Mouse (Mus musculus) lung, embryonic 15.5 days (tissue): ENCODE measurements around the gene Olfr1406. TPM values are rescaled to one million over a fixed set of nuclear protein-coding genes. Genes with fewer than 3 reads are reported as not detected.
"Not testable (repeated sequence)": the region's sequence is repeated elsewhere in the genome, so short reads cannot be mapped to it uniquely, and the experiment has no call there.

Experiments used
- ATAC-seq: fragments of 200-750 bp; cut with Nextera tagmentation; 2 replicates; pipeline ENCODE4 v1.8.0; 2017; ENCODE audit warnings: moderate number of reproducible peaks, borderline replicate concordance; ENCODE audit not compliant: low FRiP score, low TSS enrichment; ENCODE audit errors: extremely low read depth
- H3K27ac ChIP-seq: fragments of 300-500 bp; sonication (generic); 2 replicates; pipeline ENCODE4 v1.5.1; 2015; ENCODE audit warnings: moderate library complexity, mild to moderate bottlenecking, inconsistent platforms
- H3K27me3 ChIP-seq: fragments of 300-500 bp; sonication (generic); 2 replicates; pipeline ENCODE4 v1.6.1; 2015; ENCODE audit warnings: inconsistent platforms
- H3K36me3 ChIP-seq: fragments of 300-500 bp; sonication (generic); 2 replicates; pipeline ENCODE4 v1.6.1; 2015; ENCODE audit warnings: inconsistent platforms
- H3K4me1 ChIP-seq: fragments of 300-500 bp; sonication (generic); 2 replicates; pipeline ENCODE4 v1.6.1; 2015; ENCODE audit warnings: inconsistent platforms
- H3K4me2 ChIP-seq: fragments of 300-500 bp; sonication (generic); 2 replicates; pipeline ENCODE4 v1.6.1; 2015; ENCODE audit warnings: inconsistent platforms, mild to moderate bottlenecking, moderate library complexity
- H3K4me3 ChIP-seq: fragments of 300-500 bp; sonication (generic); 2 replicates; pipeline ENCODE4 v1.5.1; 2015; ENCODE audit warnings: mild to moderate bottlenecking, inconsistent platforms
- H3K9ac ChIP-seq: fragments of 300-500 bp; sonication (generic); 2 replicates; pipeline ENCODE4 v1.6.1; 2015; ENCODE audit warnings: inconsistent platforms
- H3K9me3 ChIP-seq: fragments of 300-500 bp; sonication (generic); 2 replicates; pipeline ENCODE4 v1.6.1; 2016; ENCODE audit warnings: inconsistent platforms
- WGBS: fragments of 180-500 bp; shearing (Covaris S2); methylation state at CpG from one replicate; pipeline ENCODE4 v1.1.7; 2015; 5-methylcytosine and 5-hydroxymethylcytosine counted together
- polyA plus RNA-seq: library from polyadenylated mRNA; unstranded; fragments of >200 nt; fragmentation: Nextera tagmentation; extraction: Ambion mirVana; gene quantifications from 2 replicates; pipeline ENCODE4 v1.2.1, GENCODE M21; 2015

Gene Olfr1406
- not detected in 2 replicates for polyA plus RNA-seq

- H3K4me2 ChIP-seq = no peak within 1 kb of the TSS
- 54% methylated on average over 3 of the region's 3 CpGs for WGBS
- no peaks in the 10 kb centered on the region for H3K9me3 ChIP-seq
- H3K27me3 ChIP-seq = no peaks in the 10 kb centered on the region
- no peak within 1 kb of the TSS for H3K27ac ChIP-seq
- H3K4me1 ChIP-seq = no peaks in the 10 kb centered on the region
- ATAC-seq = no peak
- no peak within 1 kb of the TSS for H3K9ac ChIP-seq
- H3K36me3 ChIP-seq = no peaks in the 10 kb centered on the region
- no peak within 1 kb of the TSS for H3K4me3 ChIP-seq
Measured at GRCm38 (mm10) chr1:173190540-173190939, at the start of gene Olfr1406. Gene Olfr1406, minus strand, starts transcription at chr1:173190640.

GRCm38 (mm10) chr1:173237004-173237403 is 46.6 kb upstream of the Olfr1406 start:
- WGBS = 73% methylated on average over 1 of the region's 1 CpGs
- not testable (repeated sequence) for H3K4me3 ChIP-seq, ATAC-seq

GRCm38 (mm10) chr1:173227081-173227480 is 36.6 kb upstream of the Olfr1406 start, which contains the start of gene Fcer1a:
Gene Fcer1a, minus strand, starts transcription at chr1:173227214.
- H3K9me3 ChIP-seq = no peaks in the 10 kb centered on the region
- no peaks in the 10 kb centered on the region for H3K4me1 ChIP-seq
- no peak within 1 kb of the TSS for H3K9ac ChIP-seq
- WGBS = 71% methylated on average over 2 of the region's 2 CpGs
- H3K27me3 ChIP-seq = no peaks in the 10 kb centered on the region
- H3K27ac ChIP-seq = no peak within 1 kb of the TSS
- no peak within 1 kb of the TSS for H3K4me3 ChIP-seq
- ATAC-seq = no peak
- no peak within 1 kb of the TSS for H3K4me2 ChIP-seq
- no peaks in the 10 kb centered on the region for H3K36me3 ChIP-seq

More at GRCm38 (mm10) chr1:173237004-173237403, 46.6 kb upstream of the Olfr1406 start:
- H3K27ac ChIP-seq, H3K4me2 ChIP-seq, H3K27me3 ChIP-seq, H3K9me3 ChIP-seq, H3K4me1 ChIP-seq, H3K9ac ChIP-seq, H3K36me3 ChIP-seq: not testable (repeated sequence)

- Histone ChIP-seq H3K9ac (no peak overlapping the region), H3K9me3 (no peaks in the 10 kb centered on the region), H3K4me3 (no peak overlapping the region), H3K36me3 (no peaks in the 10 kb centered on the region), H3K4me2 (no peak overlapping the region), H3K4me1 (no peaks in the 10 kb centered on the region), H3K27me3 (no peaks in the 10 kb centered on the region), H3K27ac (no peak overlapping the region)
- ATAC-seq = no peak
- 83% methylated on average over 3 of the region's 3 CpGs for WGBS
Measured at GRCm38 (mm10) chr1:173216481-173216880, 26.0 kb upstream of the Olfr1406 start.

- WGBS = 56% methylated on average over 5 of the region's 5 CpGs
Measured at GRCm38 (mm10) chr1:173212092-173212491, 21.7 kb upstream of the Olfr1406 start, which contains the start of gene Olfr1404. Gene Olfr1404, plus strand, starts transcription at chr1:173212392.

GRCm38 (mm10) chr1:173197508-173197907 is 7.1 kb upstream of the Olfr1406 start, which contains the start of gene Olfr218:
Gene Olfr218, plus strand, starts transcription at chr1:173197808.
- H3K4me1 ChIP-seq = no peaks in the 10 kb centered on the region
- no peaks in the 10 kb centered on the region for H3K9me3 ChIP-seq
- H3K4me3 ChIP-seq = no peak within 1 kb of the TSS
- no peaks in the 10 kb centered on the region for H3K36me3 ChIP-seq
- no peak for ATAC-seq
- H3K9ac ChIP-seq = no peak within 1 kb of the TSS
- H3K27ac ChIP-seq = no peak within 1 kb of the TSS
- no peak within 1 kb of the TSS for H3K4me2 ChIP-seq
- no peaks in the 10 kb centered on the region for H3K27me3 ChIP-seq
- 75% methylated on average over 5 of the region's 5 CpGs for WGBS

More at GRCm38 (mm10) chr1:173212092-173212491, 21.7 kb upstream of the Olfr1406 start, which contains the start of gene Olfr1404:
- Histone ChIP-seq H3K4me2 (no peak within 1 kb of the TSS), H3K4me1 (no peaks in the 10 kb centered on the region), H3K9me3 (no peaks in the 10 kb centered on the region), H3K9ac (no peak within 1 kb of the TSS), H3K27me3 (no peaks in the 10 kb centered on the region), H3K27ac (no peak within 1 kb of the TSS), H3K36me3 (no peaks in the 10 kb centered on the region), H3K4me3 (no peak within 1 kb of the TSS)
- no peak for ATAC-seq

- ATAC-seq = no peak
- H3K27me3 ChIP-seq = no peaks in the 10 kb centered on the region
- no peak overlapping the region for H3K4me2 ChIP-seq
- no peaks in the 10 kb centered on the region for H3K4me1 ChIP-seq
- H3K9me3 ChIP-seq = no peaks in the 10 kb centered on the region
- no peak overlapping the region for H3K9ac ChIP-seq
- H3K27ac ChIP-seq = no peak overlapping the region
- WGBS = 78% methylated on average over 2 of the region's 2 CpGs
- no peak overlapping the region for H3K4me3 ChIP-seq
- no peaks in the 10 kb centered on the region for H3K36me3 ChIP-seq
Measured at GRCm38 (mm10) chr1:173196359-173196758, 5.9 kb upstream of the Olfr1406 start.

GRCm38 (mm10) chr1:173192059-173192458 is 1.6 kb upstream of the Olfr1406 start:
- H3K4me2 ChIP-seq = no peak overlapping the region
- no peaks in the 10 kb centered on the region for H3K27me3 ChIP-seq
- no peak for ATAC-seq
- no peaks in the 10 kb centered on the region for H3K9me3 ChIP-seq
- H3K4me1 ChIP-seq = no peaks in the 10 kb centered on the region
- H3K27ac ChIP-seq = no peak overlapping the region
- 50% methylated on average over 3 of the region's 3 CpGs for WGBS
- H3K36me3 ChIP-seq = no peaks in the 10 kb centered on the region
- no peak overlapping the region for H3K4me3 ChIP-seq
- H3K9ac ChIP-seq = no peak overlapping the region

- Histone ChIP-seq H3K4me1 (no peaks in the 10 kb centered on the region), H3K27ac (no peak overlapping the region), H3K9ac (no peak overlapping the region), H3K36me3 (no peaks in the 10 kb centered on the region), H3K4me3 (no peak overlapping the region), H3K9me3 (no peaks in the 10 kb centered on the region), H3K27me3 (no peaks in the 10 kb centered on the region), H3K4me2 (no peak overlapping the region)
- ATAC-seq = no peak
Measured at GRCm38 (mm10) chr1:173174154-173174842, 16.1 kb downstream of the Olfr1406 start.

GRCm38 (mm10) chr1:173137274-173137673 is 53.2 kb downstream of the Olfr1406 start, which contains the start of gene Olfr1408:
Gene Olfr1408, minus strand, starts transcription at chr1:173137374.
- ATAC-seq = no peak

More at GRCm38 (mm10) chr1:173137274-173137673, 53.2 kb downstream of the Olfr1406 start, which contains the start of gene Olfr1408:
- no peak within 1 kb of the TSS for H3K27ac ChIP-seq
- no peaks in the 10 kb centered on the region for H3K4me1 ChIP-seq
- no peaks in the 10 kb centered on the region for H3K9me3 ChIP-seq
- no peak within 1 kb of the TSS for H3K4me3 ChIP-seq
- no peaks in the 10 kb centered on the region for H3K27me3 ChIP-seq
- no peak within 1 kb of the TSS for H3K9ac ChIP-seq
- no peaks in the 10 kb centered on the region for H3K36me3 ChIP-seq
- WGBS = 66% methylated on average over 2 of the region's 2 CpGs
- H3K4me2 ChIP-seq = no peak within 1 kb of the TSS
